Mouse (Mus musculus) limb, embryonic 11.5 days (tissue): ENCODE results near the gene Oscp1. TPM values are rescaled to one million over a fixed set of nuclear protein-coding genes. Genes with fewer than 3 reads are reported as not detected.
A peak's percentile ranks its signal among the peaks of the same experiment; 100 is the strongest.
"Not testable (repeated sequence)": the region's sequence is repeated elsewhere in the genome, so short reads cannot be mapped to it uniquely, and the experiment has no call there.

ENCODE experiments used
- ATAC-seq: fragments of 200-750 bp; cut with Nextera tagmentation; 2 replicates; pipeline ENCODE4 v1.8.0; 2017; ENCODE audit warnings: low read depth; ENCODE audit not compliant: insufficient number of reproducible peaks, low FRiP score, low TSS enrichment
- DNase-seq: peaks from one replicate; pipeline ENCODE4 v3.0.0-alpha.2; 2015; ENCODE audit warnings: low spot score
- H3K27ac ChIP-seq: fragments of 300-500 bp; sonication (generic); replicated peaks from 2 replicates; pipeline ENCODE4 v1.5.1; 2014; ENCODE audit warnings: low read depth, mild to moderate bottlenecking, low read length
- H3K27me3 ChIP-seq: fragments of 300-500 bp; sonication (generic); 2 replicates; pipeline ENCODE4 v1.6.1; 2014; ENCODE audit warnings: mild to moderate bottlenecking, low read length, mixed read lengths; ENCODE audit not compliant: control insufficient read depth, insufficient read depth
- H3K36me3 ChIP-seq: fragments of 300-500 bp; sonication (generic); 2 replicates; pipeline ENCODE4 v1.6.1; 2014; ENCODE audit warnings: mild to moderate bottlenecking, low read length, moderate library complexity, mixed read lengths; ENCODE audit not compliant: control insufficient read depth, insufficient read depth
- H3K4me1 ChIP-seq: fragments of 300-500 bp; sonication (generic); 2 replicates; pipeline ENCODE4 v1.6.1; 2014; ENCODE audit warnings: low read length, mixed read lengths; ENCODE audit not compliant: control insufficient read depth, insufficient read depth
- H3K4me2 ChIP-seq: fragments of 300-500 bp; sonication (generic); 2 replicates; pipeline ENCODE4 v1.6.1; 2014; ENCODE audit warnings: low read depth, mild to moderate bottlenecking, moderate library complexity; ENCODE audit not compliant: severe bottlenecking
- H3K4me3 ChIP-seq: fragments of 300-500 bp; sonication (generic); 2 replicates; pipeline ENCODE4 v1.5.1; 2014; ENCODE audit warnings: low read depth, low read length
- H3K9ac ChIP-seq: fragments of 300-500 bp; sonication (generic); 2 replicates; pipeline ENCODE4 v1.6.1; 2014; ENCODE audit warnings: mild to moderate bottlenecking, low read length
- H3K9me3 ChIP-seq: fragments of 300-500 bp; sonication (generic); 2 replicates; pipeline ENCODE4 v1.6.1; 2016; ENCODE audit warnings: low read length; ENCODE audit not compliant: control insufficient read depth
- WGBS: fragments of 180-500 bp; shearing (Covaris S2); extraction: QIAGEN DNeasy Blood & Tissue Kit; methylation state at CpG from one replicate; pipeline ENCODE4 v1.1.7; 2014; 5-methylcytosine and 5-hydroxymethylcytosine counted together
- polyA plus RNA-seq: library from polyadenylated mRNA; unstranded; fragments of >200 nt; fragmentation: Nextera tagmentation; extraction: Ambion mirVana; gene quantifications from 2 replicates; pipeline ENCODE4 v1.2.1, GENCODE M21; 2014

Oscp1 gene
- polyA plus RNA-seq, 1 experiment from 2014 or later = 20.1 TPM

GRCm38 (mm10) chr4:126090848-126091124, 32.4 kb downstream of the Oscp1 start:
- H3K9ac ChIP-seq = no peak overlapping the region
- no peak for ATAC-seq
- 79% methylated on average over 4 of the region's 4 CpGs for WGBS

GRCm38 (mm10) chr4:126091873-126092272, 33.5 kb downstream of the Oscp1 start:
- 80% methylated on average over 8 of the region's 8 CpGs for WGBS
- Histone ChIP-seq H3K4me3 (no peak overlapping the region), H3K4me1 (no peaks in the 10 kb centered on the region), H3K27ac (no peak overlapping the region), H3K36me3 (no peaks in the 10 kb centered on the region), H3K9ac (no peak overlapping the region), H3K9me3 (no peaks in the 10 kb centered on the region), H3K27me3 (no peaks in the 10 kb centered on the region), H3K4me2 (no peak overlapping the region)
- ATAC-seq = no peak
- DNase-seq = no peak

More at GRCm38 (mm10) chr4:126090848-126091124, 32.4 kb downstream of the Oscp1 start:
- Histone ChIP-seq H3K4me1 (0 out of 2 replicates have a peak, but pooled peaks cover 2% of the 10 kb centered on the region), H3K4me3 (no peak overlapping the region), H3K27me3 (no peaks in the 10 kb centered on the region), H3K9me3 (no peaks in the 10 kb centered on the region), H3K27ac (no peak overlapping the region), H3K36me3 (no peaks in the 10 kb centered on the region), H3K4me2 (no peak overlapping the region)
- DNase-seq = no peak

GRCm38 (mm10) chr4:126095622-126096430, 37.5 kb downstream of the Oscp1 start:
- H3K4me3 ChIP-seq = not testable (repeated sequence)
- 54% methylated on average over 14 of the region's 14 CpGs for WGBS

GRCm38 (mm10) chr4:126096464-126097111, 38.2 kb downstream of the Oscp1 start, which contains the start of gene Lsm10:
Gene Lsm10, plus strand, starts transcription at chr4:126096623.
- H3K4me1 ChIP-seq = no peaks in the 10 kb centered on the region; the same call in 1 of the 2 replicates
- peak within 1 kb of the TSS; percentile 60 for H3K4me2 ChIP-seq
- H3K36me3 ChIP-seq = peaks cover 3% of the 10 kb centered on the region; the same call in 1 of the 2 replicates
- H3K9me3 ChIP-seq = no peaks in the 10 kb centered on the region
- ATAC-seq (peak; percentile 94), DNase-seq (peak; percentile 97)
- WGBS = 3% methylated on average over 37 of the region's 37 CpGs
- no peak within 1 kb of the TSS for H3K27ac ChIP-seq
- H3K4me3 ChIP-seq = peak within 1 kb of the TSS; percentile 56
- H3K9ac ChIP-seq = peak within 1 kb of the TSS; percentile 73
- H3K27me3 ChIP-seq = no peaks in the 10 kb centered on the region

More at GRCm38 (mm10) chr4:126095622-126096430, 37.5 kb downstream of the Oscp1 start:
- H3K9me3 ChIP-seq, H3K4me2 ChIP-seq, H3K4me1 ChIP-seq, H3K27ac ChIP-seq, H3K27me3 ChIP-seq, H3K36me3 ChIP-seq, DNase-seq, H3K9ac ChIP-seq, ATAC-seq: not testable (repeated sequence)

GRCm38 (mm10) chr4:126097711-126098253, 39.4 kb downstream of the Oscp1 start:
- H3K4me2 ChIP-seq = no peak overlapping the region
- ATAC-seq = no peak
- H3K4me3 ChIP-seq = no peak overlapping the region
- peaks cover 3% of the 10 kb centered on the region; the same call in 1 of the 2 replicates for H3K36me3 ChIP-seq
- no peaks in the 10 kb centered on the region for H3K27me3 ChIP-seq
- DNase-seq = no peak
- no peaks in the 10 kb centered on the region; the same call in 1 of the 2 replicates for H3K4me1 ChIP-seq
- H3K27ac ChIP-seq = no peak overlapping the region
- 93% methylated on average over 20 of the region's 20 CpGs for WGBS
- H3K9ac ChIP-seq = no peak overlapping the region
- no peaks in the 10 kb centered on the region for H3K9me3 ChIP-seq

- Histone ChIP-seq H3K9me3 (no peaks in the 10 kb centered on the region), H3K9ac (no peak overlapping the region), H3K4me3 (no peak overlapping the region), H3K36me3 (peaks cover 3% of the 10 kb centered on the region; the same call in 1 of the 2 replicates), H3K4me2 (no peak overlapping the region), H3K27ac (no peak overlapping the region), H3K4me1 (peaks cover 6% of the 10 kb centered on the region), H3K27me3 (no peaks in the 10 kb centered on the region)
- DNase-seq = no peak
- 95% methylated on average over 3 of the region's 3 CpGs for WGBS
- no peak for ATAC-seq
Measured at GRCm38 (mm10) chr4:126099365-126099764, 41.0 kb downstream of the Oscp1 start.

- Histone ChIP-seq H3K4me1 (peaks cover 6% of the 10 kb centered on the region), H3K27me3 (no peaks in the 10 kb centered on the region), H3K9me3 (no peaks in the 10 kb centered on the region), H3K4me3 (no peak overlapping the region), H3K36me3 (peaks cover 3% of the 10 kb centered on the region; the same call in 1 of the 2 replicates), H3K9ac (no peak overlapping the region), H3K4me2 (no peak overlapping the region), H3K27ac (no peak overlapping the region)
- DNase-seq (no peak), ATAC-seq (no peak)
- 89% methylated on average over 3 of the region's 3 CpGs for whole genome bisulfite sequencing
Measured at GRCm38 (mm10) chr4:126100764-126101163, 42.4 kb downstream of the Oscp1 start.

- H3K36me3 ChIP-seq = peaks cover 3% of the 10 kb centered on the region; the same call in 1 of the 2 replicates
- DNase-seq (no peak), ATAC-seq (no peak)
- no peaks in the 10 kb centered on the region for H3K9me3 ChIP-seq
- H3K4me1 ChIP-seq = peaks cover 6% of the 10 kb centered on the region
- H3K4me3 ChIP-seq = no peak overlapping the region
- no peak overlapping the region for H3K4me2 ChIP-seq
- H3K9ac ChIP-seq = no peak overlapping the region
- 45% methylated on average over 7 of the region's 7 CpGs for WGBS
- no peaks in the 10 kb centered on the region for H3K27me3 ChIP-seq
- no peak overlapping the region for H3K27ac ChIP-seq
Measured at GRCm38 (mm10) chr4:126102061-126102841, 43.9 kb downstream of the Oscp1 start.
